Mouse (Mus musculus) brain, embryonic 18.5 days (tissue): Measurements from ENCODE around the gene Cyp2w1.
"Not testable (repeated sequence)": the region's sequence is repeated elsewhere in the genome, so short reads cannot be mapped to it uniquely, and the experiment has no call there.

Experiments
- DNase-seq: peaks from one replicate; pipeline ENCODE4 v3.0.0-alpha.2; 2012; ENCODE audit warnings: low read depth, low spot score

Cyp2w1 gene

DNA sequence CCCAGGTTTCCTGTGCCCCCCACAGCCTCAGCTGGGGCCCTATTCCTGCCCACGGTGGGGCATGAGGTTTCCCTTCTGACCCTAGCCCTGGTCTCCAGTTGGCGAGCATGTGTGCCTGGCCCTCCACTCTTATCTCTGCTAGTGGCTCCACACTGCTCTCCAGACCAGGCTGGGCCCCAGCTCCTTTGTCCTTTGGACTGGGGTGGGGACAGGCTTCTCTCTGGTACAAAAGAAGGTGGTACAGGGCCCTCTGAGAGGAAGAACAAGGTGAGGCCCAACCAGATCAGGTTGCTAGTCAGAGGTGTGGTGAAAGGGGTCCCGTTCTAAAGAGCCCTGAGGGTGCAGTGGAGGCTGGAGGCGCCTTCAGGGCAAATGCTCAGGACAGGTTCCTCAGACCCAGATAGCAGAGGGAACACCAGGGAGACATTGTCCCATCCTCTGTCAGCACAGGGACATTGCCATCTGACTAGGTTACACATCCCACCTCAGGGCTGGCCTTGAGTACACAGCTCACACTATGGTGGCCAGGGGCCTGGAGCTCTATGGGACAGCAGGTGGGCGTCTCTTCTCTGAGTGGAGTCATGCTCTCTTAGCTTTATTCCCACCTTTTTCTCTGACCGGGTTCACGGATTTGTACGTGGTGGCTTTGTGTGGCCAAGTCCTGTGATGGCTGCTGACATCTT is 19.7 kb upstream of the Cyp2w1 start:
- DNase-seq = no peak

DNA sequence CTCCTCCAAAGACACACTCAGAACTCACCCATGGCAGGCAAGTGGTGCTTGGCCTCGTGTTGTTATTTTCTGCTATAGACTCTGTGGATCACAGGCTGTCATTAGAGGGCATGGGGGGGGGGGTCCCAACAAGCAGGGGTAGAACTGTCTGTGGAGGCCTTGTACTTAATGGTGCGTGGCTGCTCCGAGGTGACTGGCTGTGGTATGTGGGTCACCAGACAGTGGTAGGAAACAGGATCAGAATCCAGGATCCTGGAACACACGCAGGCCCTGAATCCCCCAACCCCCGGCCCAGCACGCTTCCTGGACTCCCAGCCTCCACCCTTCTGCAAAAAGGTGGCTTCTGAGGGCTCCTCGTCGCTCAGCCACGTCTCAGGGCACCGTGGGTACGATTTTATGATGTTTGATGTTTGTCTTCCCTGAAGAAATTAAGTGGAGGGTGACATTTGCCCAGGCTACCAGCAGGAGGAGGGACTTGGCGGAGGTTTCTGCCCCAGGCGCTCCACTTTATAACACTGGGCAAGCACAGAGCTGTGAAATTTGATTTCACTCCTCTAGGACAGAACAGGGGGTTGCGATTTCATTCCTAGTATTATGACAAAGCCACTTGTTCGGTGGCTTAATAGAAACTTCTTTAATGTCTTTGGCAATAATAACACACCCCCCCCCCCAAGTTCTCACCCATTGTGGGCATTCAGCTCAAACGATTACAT is 19.0 kb upstream of the Cyp2w1 start:
- DNase-seq = no peak

DNA sequence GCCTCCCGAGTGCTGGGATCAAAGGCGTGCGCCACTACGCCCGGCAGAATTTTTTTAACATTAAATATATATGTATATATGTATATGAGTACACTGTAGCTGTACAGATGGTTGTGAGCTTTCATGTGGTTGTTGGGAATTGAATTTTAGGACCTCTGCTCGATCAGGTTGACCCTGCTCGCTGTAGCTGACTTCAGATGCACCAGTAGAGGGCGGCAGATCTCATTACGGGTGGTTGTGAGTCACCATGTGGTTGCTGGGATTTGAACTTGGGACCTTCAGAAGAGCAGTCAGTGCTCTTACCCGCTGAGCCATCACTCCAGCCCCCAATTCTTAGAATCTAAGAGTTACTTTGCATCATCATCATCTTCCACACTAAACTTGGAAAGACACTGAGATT is 18.0 kb upstream of the Cyp2w1 start:
- not testable (repeated sequence) for DNase-seq

- no peak for DNase-seq
Observed at GRCm38 (mm10) chr5:139335634-139336033, 16.8 kb upstream of the Cyp2w1 start.

DNA sequence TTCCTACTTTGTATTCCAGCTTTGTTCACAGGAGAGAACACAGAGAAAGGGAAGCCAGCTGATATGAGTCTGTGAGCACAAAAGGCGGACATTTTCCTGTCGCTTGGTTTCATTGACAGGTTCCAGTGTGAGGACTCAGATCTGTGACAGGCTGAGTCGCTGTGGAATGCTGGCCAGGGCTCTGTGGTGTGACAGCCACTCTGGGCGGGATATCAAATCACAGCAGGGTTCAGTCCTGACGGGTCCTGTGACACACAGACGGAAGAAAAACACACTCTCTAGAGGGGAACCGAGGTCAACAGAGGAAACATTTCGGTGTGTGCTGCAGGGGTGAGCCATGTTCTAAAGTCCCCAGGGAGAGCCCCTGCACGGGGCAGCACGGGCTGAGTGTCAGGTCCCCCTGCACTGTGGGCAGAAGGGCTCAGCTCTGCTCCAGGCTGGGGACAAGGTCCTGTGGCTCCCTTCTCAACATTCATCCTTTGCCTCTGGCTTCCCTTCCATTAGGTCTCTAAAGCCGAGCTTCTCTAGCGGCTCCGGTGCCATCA is 14.5 kb upstream of the Cyp2w1 start:
- no peak for DNase-seq

DNA sequence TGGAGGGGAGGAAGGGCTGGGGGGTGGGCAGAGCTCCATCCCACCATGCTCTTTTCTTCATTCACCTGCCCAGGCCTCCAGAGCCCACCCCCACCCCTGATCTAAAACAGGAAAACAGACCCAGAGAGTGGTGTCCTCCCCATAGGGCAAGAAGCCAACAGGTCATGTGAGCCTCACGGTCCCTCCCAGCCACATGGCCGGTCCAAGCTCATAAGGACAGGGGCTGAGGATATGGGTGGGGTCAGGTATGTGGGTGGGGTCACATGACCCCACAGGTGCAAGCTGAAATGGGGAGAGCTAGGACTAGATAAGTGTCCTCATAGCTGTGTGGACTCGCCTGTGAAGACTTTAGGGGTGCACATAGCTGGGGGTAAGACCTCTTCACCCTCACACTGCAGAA is 14.0 kb upstream of the Cyp2w1 start:
- DNase-seq = no peak

- no peak for DNase-seq
Observed at GRCm38 (mm10) chr5:139338891-139339290, 13.5 kb upstream of the Cyp2w1 start.

- no peak for DNase-seq
Observed at GRCm38 (mm10) chr5:139344021-139344686, 8.3 kb upstream of the Cyp2w1 start.

DNA sequence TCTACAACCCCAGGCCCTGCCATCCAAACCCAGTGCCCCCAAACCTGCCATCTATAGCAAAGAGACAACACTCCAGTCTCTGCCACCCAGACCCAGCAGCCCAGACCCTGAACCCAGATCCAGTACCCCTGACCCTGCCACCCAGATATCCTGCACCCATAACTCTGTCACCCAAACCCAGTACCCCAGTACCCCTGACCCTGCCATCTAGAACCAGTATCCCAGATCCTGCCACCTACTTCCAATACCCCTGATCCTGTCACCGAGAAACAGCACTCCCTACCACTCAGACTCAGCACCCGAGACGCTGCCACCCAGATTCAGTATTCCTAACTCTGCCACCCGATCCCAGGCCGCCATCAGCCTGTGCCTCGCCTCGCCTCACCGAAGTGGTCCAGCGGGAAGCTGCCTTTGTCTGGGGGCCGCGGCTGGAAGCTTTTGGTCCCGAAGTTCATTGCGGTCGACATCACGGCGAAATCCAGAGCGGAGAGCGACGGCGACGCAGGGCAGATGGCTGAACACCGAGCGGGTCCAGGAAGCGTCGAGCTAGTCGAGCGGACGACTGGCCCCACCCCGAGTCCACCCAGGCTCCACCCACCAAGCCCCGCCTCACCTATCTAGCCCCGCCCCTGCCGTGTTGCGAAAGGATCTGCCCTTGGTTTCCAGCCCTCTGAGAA is 7.6 kb upstream of the Cyp2w1 start:
- peak; percentile 70 for DNase-seq

DNA sequence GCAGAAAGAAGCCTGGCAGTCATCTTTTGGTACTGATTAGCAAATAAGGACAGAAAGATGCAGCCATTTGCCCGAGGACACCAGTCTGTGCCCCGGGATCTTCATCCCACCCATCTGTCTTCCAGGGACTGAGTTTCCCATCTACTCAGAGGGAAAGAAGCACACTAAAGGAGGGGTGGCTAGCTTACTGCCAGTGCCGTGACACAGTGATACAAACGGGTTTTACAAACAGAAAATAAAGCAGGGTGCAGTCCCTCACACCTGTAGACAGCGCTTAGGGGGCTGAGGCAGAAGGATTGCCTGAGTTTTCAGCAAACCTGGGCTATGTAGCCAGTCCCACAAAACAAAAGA is 7.1 kb upstream of the Cyp2w1 start:
- DNase-seq = no peak

- DNase-seq = no peak
Observed at GRCm38 (mm10) chr5:139347225-139347624, 5.2 kb upstream of the Cyp2w1 start.

DNA sequence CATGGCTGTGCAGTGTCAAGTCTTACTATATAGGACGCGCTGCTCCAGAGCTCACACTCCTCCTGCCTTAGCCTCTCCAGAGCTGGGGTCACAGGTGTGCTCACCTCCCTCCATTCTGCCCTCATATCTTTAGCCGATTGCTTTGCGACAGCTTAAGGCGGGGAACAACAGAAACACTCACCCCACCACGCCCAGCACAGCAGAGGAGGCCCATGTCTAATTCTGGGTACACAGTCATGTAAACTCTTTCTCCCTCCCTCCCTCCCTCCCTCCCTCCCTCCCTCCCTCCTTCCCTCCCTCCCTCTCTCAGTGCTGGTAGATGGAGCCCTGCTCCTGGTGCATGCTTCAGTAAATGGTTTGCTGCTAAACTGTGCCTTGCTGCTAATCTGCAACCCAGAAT is 2.7 kb upstream of the Cyp2w1 start:
- DNase-seq = no peak

DNA sequence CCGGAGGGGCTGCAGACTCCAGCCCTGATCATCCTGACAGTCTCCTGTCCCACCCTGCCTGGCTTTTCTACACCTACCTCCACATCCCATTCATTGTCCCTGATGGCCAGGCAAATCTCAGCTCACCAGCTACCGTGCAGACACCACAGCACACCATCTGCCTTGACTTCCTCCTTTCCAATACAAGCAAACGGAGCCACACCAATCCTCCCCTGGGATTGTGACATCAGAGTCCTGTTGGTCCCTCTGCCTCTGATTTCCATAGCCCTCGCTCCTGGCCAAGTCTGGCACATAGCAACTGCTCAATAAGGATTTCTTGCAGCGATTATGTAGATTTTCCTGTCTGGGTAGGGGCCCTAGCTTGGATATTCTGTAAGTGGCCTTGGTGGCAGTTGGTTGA is 1.3 kb upstream of the Cyp2w1 start, which contains the start of gene Cox19:
TSS of gene Cox19 (minus strand) at position 285 of the 400 bp plus-strand sequence.
- no peak for DNase-seq

DNA sequence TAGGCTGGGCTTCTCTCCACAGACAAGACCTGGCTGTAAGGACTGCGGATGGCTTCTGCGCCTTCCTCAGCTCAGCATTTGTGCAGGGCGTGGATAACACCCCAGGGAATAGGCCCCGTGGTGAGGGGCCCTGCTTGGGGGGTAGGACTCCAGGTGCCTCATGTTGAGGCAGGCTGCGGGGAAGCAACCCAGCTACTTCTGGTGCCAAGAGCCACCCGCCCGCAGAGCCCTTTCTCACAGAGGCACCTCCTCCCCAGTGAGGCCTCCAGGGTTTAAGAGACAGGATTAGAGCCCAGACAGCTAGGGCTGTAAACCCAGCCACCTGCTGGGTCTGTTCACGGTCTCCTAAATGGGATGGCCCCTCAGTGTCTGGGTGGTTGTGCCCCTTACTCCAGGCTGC is 789 bp upstream of the Cyp2w1 start:
- no peak for DNase-seq

GRCm38 (mm10) chr5:139353496-139353895 is 1.1 kb downstream of the Cyp2w1 start:
- no peak for DNase-seq

DNA sequence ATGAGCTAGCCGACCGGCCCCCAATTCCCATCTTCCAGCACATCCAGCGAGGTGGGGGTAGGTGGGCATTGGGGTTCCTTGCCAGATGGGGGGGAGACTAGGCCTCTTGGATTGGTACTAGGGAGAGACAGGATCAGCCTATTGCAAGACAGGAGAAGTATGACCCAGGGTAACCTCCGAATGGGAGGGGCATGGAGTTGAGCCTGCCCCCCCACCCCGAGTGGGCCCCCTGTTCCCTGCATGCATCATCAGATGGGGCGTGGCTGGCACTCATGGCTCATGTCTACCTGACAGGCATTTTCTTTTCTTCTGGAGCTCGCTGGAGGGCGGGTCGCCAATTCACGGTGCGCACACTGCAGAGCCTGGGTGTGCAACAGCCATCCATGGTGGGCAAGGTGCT is 1.5 kb downstream of the Cyp2w1 start:
- DNase-seq = no peak

DNA sequence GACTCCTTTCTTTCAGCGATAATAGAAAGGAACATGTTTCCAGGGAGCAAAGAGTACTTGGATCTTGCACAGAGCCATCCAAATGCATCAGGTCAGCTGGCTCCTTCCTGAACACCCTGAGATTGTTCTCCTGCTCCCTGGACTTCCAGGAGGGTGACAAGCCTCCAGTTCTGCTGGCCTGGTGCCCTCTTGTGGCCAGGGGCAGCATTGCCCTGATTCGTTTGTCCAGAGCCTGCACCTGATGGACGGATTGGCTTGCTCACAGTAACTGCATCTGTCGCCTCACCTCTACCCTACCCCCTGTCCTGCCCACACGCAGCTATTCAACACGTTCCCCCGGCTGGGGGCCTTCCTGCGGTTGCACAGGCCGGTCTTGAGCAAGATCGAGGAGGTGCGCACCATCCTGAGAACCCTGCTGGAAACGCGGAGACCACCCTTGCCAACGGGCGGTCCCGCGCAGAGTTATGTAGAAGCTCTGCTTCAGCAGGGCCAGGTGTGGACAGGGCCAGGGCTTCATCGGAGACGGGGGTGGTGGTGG is 2.9 kb downstream of the Cyp2w1 start:
- DNase-seq = no peak

DNA sequence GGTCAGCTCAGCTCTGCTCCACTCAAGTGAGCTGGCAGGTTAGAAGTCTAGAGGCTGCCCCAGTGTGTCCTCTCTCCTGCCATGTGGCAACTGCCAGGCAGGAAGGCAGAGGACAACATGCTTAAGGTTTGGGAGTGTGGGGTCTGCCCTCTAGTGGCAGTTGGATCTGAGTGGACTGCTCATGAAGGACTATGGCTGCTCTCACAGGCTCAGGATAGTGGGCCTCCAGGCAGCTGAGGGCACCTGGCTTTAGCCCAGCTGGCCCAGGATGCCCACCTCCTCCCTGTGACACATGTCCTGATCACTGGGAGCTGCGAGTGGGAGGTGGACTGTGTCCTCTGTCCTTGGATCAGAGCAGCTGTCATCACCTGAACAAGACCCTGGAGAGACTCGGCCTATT is 6.2 kb downstream of the Cyp2w1 start:
- DNase-seq = no peak

- no peak for DNase-seq
Observed at GRCm38 (mm10) chr5:139359244-139359643, 6.8 kb downstream of the Cyp2w1 start.

- DNase-seq = no peak
Observed at GRCm38 (mm10) chr5:139363858-139364257, 11.4 kb downstream of the Cyp2w1 start.

DNA sequence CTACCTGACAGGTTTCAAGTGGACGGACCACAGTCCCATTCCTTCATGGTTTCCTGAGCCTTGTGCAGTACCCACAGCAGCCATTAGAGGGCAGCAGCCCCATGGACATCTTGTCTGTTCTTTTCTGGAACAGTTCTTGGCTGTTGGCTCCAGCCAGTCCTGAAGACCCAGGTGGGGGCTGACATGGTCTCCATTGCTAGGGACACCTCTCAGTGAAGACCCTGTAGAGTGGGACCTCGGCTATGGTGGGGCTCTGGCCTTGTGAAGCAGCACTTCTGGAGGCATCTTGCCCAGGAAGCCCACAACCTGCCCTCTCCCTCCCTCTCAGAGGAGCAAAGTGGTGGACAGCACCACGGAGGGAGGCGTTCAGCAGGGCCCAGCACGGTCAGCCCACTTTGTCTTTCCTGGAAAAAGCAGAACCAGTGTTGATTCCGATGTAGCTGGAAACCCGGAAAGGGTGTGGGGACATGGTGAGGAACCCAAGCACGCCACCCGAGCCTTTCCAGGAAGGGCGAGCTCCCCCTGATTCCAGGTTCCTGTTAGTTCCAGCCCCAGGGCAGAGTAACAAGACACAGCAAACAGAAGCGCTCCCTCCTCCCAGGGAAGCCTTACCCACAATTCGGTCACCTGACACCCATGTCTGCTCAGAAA is 12.0 kb downstream of the Cyp2w1 start:
- no peak for DNase-seq
